Mouse (Mus musculus) splenic B cell, adult 2 months (primary cell): Measurements from ENCODE around the gene Sema7a.

Experiments
- DNase-seq: peaks from one replicate; pipeline ENCODE4 v3.0.0-alpha.2; 2011; ENCODE audit warnings: low read depth, low spot score
- H3K27me3 ChIP-seq: 2 replicates; pipeline ENCODE4 v1.6.1; 2012; ENCODE audit warnings: mild to moderate bottlenecking, low read length, moderate library complexity, mixed read lengths; ENCODE audit not compliant: control insufficient read depth, poor library complexity, insufficient read depth, severe bottlenecking
- H3K36me3 ChIP-seq: 2 replicates; pipeline ENCODE4 v1.6.1; 2012; ENCODE audit warnings: mild to moderate bottlenecking, low read length, moderate library complexity, mixed read lengths; ENCODE audit not compliant: control insufficient read depth, poor library complexity, insufficient read depth, severe bottlenecking

Gene Sema7a

DNA sequence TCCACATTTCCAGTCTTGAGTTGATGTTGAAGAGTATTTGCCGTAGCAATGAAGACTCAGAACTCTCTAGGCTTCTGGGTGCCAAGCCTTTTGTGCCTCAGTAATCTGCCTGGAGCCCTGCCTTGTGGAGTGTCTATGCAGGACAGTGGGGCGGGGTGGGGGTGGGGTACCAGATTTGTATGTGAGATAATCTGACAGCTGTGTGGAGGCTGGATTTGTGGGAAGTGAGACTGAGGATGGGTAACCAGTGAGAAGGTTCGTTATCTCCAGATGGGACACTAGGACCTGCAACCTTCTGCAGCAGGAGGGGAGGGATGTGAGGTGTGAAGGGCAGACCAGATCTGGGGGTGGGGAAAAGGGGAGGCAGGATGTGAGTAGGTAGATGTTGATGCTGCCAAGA lies 7.7 kb upstream of the Sema7a start:
- Histone ChIP-seq H3K36me3 (no peaks in the 10 kb centered on the region; the same call in 1 of the 2 replicates), H3K27me3 (no peaks in the 10 kb centered on the region)
- no peak for DNase-seq

DNA sequence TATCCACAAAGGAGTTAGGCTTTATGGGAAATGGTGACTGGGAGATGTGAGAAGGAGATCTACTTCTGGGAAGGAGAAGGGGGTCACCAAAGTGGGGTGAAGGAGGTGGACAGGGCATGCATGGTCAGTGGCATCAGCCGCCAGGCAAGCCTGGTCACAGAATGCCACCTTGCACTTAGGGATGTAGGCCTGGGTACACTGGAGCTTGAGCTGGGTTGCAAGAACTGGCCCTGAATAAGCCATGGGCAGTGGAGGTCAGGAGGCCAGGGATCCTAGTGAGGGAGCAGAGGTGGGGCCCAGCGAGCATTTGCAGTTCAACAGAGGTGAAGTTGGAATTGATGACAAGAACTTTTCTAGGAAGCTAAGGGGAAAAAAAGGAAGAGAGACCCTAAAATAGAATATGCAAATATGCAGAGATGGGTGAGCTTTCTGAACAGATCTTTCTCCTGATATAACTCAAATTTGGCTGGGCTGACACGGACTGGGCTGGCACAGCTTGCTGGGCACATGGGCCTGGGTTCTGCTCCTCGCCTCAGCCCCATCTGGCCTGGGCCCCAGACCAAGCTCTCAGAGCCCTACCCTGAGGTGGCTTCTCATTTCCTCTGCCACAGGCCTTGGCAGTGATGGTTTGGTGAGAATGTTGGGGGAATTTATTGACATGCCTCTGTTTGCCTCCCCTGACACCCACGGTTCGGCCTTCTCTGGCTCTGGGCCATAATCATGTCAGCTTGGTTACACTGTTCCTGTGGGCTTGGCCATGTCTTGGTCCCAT lies 6.9 kb upstream of the Sema7a start:
- no peaks in the 10 kb centered on the region; the same call in none of the 2 replicates for H3K36me3 ChIP-seq
- DNase-seq: no peak

DNA sequence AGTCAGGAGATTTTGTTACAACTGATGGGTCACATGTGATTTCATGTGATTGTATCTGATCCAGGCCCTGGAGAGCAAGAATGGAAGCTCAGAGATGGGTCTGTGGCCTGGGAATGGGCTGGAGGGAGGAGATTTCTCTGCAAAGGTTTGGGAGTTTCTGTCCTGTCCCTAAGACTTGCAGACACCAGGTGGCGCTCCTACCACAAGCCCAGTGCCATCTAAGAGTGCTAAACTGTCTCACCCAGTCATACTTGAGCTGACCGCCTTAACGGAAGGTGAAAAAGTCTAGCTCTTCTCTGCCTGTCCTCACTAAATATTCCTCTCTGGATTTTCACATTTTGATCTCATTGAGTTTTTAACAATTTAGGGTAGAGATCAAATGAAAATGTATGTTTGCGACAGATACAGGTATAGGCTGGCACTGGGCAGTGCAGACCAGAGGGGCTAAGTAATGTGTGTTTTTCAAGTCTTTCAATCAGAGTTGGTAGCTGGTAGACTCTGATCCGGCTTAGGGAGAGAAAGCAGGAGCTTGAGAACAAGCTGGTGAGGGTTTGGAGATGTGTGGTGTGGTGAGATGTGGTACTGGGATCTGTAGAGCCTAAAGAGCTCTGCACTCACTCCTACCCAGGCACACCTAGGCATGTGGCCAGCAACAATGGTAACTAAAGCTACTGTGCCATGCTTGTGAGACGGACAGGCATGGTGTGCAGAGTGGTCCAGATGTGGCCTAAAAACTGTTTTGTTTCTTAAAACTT lies 4.1 kb upstream of the Sema7a start:
- H3K36me3 ChIP-seq: no peaks in the 10 kb centered on the region; the same call in 1 of the 2 replicates
- DNase-seq: peak; percentile 93

More for the DNA sequence above, 6.9 kb upstream of the Sema7a start:
- H3K27me3 ChIP-seq: no peaks in the 10 kb centered on the region

DNA sequence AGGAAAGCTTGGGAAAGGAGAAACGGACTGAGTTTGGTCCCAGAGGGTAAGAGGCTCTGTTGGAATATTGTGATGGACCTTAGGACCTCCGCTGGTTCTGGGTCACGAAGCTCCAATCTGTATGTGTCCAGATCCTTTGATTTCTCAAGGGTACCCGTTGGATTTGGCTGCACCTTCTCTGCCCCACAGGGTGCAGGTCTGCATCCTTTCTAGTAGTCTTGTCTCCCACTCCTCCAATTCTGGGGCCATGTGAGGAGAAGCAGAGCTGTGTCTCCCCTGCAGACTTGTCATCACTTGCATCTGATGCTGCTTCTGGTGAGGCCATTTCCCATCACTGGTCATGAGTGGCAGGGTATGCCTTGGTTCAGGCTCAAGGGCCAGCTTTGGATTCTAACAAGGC lies 2.7 kb upstream of the Sema7a start:
- Histone ChIP-seq H3K36me3 (no peaks in the 10 kb centered on the region; the same call in 1 of the 2 replicates), H3K27me3 (no peaks in the 10 kb centered on the region)
- no peak for DNase-seq

More for the DNA sequence above, 4.1 kb upstream of the Sema7a start:
- H3K27me3 ChIP-seq: no peaks in the 10 kb centered on the region

DNA sequence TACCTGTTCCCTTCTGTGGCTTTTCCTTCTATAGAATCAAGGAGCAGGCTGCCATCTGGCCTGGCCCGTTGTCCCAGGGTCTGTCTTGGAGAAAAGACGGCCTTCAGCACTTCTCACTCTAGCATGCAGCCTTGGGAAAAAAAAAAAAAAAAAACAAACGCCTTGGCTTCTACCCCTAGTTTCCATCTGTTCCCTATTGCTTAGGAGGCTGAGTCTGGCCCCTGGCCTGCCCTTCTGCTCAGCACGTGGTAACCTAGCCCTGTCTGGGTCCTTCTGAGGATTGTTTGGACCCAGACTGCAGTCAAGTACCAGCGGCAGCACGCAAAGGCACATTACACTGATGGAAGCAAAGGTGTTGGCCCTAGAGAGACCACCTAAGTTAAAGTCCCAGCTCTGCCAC lies 2.3 kb upstream of the Sema7a start:
- Histone ChIP-seq H3K27me3 (no peaks in the 10 kb centered on the region), H3K36me3 (no peaks in the 10 kb centered on the region; the same call in 1 of the 2 replicates)
- no peak for DNase-seq

DNA sequence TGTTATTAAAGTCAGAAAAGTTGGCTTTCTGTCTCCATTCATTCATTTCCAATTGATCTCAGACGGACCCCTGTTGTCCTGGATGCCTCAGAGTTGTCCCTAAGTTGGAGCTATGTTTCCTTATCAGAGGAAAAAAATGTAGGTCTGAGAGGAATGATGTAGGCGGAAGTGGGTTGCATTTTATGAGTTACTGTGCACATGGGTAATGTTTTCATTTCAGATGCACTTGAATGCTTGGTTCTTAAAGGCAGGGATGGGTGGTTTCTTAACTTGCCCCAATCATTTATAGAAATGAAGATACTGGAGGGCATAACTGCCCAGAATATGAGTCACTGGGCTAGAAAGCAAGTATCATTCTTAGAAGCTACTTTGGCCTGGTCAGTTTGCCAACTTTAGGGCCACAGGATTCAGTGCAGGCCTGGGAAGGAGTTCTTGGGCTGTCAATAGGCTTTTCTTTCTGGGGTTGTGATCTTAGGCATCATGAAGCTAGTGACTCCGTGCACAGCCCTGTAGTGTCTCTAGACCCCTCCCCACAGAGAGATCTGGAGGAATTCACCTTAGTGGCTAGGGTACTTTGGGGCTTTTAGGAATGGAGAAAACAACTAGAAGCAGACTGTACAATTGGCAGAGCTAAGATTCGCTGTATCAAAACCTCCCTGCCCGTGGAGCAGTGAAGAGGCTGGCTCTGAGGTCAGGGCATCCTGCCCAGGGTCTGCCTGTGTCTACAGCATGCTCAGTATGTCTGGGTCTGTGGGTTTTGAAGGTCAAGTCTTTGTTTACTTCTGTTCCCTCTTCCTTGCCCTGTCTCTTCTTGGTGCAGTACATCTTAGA lies 1.5 kb upstream of the Sema7a start:
- Histone ChIP-seq H3K36me3 (no peaks in the 10 kb centered on the region; the same call in 1 of the 2 replicates), H3K27me3 (no peaks in the 10 kb centered on the region)
- DNase-seq: no peak

DNA sequence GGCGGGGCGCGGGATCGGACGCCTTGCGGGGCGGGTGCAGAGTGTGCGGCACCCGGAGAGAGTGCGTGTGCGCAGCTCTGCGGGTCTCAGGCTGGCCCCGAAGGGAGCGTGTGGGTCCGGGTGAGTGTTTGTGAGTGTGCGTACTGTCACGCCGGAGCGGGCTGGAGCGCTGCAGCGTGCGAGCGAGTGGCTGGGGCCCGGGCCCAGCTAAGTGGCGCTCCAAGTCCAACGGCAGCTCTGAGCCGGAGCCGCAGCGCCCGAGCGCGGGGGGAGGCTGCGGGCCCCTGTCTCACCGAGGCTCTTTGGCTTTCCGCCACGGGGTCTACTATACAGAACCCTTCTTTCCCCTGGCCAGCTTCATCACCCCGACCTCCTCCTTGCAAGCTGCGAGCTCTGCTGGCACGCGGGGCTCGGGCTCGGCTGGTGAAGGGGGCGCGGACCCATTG lies 460 bp downstream of the Sema7a start:
- no peaks in the 10 kb centered on the region; the same call in 1 of the 2 replicates for H3K36me3 ChIP-seq
- DNase-seq: no peak

DNA sequence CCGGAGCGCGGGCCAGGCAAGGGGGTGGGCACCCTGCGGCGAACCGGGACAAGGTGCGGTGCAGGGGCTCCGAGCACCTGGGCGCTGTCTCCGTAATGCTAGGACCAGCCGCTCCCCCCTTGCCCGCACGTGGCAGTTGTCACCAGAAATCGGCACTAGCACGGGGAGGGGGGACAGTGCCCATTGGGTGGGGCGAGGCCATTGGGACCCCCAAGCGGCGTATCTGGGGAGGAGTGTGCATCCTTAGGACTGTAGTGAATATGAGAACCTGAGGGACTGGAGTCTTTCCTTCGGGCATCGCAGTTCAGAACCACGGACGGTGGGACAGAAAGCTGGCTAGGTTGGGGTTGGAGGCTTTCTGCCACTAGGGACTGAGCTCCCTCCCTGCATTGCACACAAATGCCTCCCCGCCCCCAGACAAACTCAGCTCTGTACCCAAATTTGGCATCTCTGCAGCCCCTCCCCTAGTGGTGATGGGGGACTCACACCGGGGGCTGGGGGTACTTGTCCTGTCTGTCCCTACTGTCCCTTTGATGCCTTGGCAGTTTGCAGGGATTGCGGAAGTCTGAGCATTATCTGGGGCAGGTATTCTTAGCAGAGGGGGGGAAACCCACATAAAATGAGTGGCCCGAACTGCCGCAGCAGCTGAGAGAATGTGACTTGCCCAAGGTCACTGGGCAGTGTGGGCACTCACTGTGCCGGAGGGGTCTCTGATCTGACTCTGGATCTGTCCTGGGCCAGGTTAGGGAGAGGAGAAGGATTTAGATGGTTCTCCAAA lies 1.1 kb downstream of the Sema7a start:
- no peaks in the 10 kb centered on the region for H3K27me3 ChIP-seq
- no peaks in the 10 kb centered on the region; the same call in 1 of the 2 replicates for H3K36me3 ChIP-seq
- DNase-seq: peak; percentile 36

More for the DNA sequence above, 460 bp downstream of the Sema7a start:
- H3K27me3 ChIP-seq: no peaks in the 10 kb centered on the region

DNA sequence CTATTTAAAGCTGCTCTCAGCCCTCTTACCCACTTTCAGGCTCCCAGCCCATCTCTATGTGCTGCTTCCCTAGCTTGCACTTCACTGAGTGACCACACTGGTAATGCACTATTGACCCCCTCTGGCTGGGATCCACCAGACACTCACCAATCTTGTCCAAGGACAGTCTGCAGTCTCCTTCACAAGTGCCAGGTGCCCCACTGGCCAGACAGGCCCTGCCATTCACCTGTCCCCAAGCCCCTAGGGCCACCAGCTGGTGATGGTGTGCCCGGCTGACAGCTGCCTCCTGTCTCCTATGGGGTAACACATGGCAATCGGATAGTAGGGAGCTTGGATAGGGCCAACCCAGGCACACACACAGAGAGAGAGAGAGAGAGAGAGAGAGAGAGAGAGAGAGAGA lies 2.1 kb downstream of the Sema7a start:
- no peaks in the 10 kb centered on the region for H3K27me3 ChIP-seq
- DNase-seq: no peak
- no peaks in the 10 kb centered on the region; the same call in 1 of the 2 replicates for H3K36me3 ChIP-seq

DNA sequence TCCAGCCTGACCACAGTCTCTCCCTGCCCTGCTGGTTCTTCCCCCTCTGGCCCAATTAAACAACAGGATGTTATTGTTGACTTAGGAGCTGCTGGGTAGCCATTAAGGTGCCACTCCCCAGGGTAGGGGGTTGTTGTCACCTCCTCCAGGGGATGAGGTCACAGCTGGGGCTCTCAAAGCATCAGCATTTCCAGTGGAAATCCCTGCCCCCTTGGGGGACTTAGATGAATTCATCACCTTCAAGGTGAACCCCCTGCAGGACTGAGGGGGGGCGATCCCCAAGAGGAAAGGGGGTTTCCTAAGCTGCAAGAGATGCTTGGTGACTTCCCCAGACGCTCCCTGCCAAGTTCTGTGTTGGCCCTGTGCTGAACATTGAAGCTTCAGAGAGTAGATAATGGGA lies 3.2 kb downstream of the Sema7a start:
- DNase-seq: peak; percentile 81
- no peaks in the 10 kb centered on the region for H3K27me3 ChIP-seq
- H3K36me3 ChIP-seq: no peaks in the 10 kb centered on the region

DNA sequence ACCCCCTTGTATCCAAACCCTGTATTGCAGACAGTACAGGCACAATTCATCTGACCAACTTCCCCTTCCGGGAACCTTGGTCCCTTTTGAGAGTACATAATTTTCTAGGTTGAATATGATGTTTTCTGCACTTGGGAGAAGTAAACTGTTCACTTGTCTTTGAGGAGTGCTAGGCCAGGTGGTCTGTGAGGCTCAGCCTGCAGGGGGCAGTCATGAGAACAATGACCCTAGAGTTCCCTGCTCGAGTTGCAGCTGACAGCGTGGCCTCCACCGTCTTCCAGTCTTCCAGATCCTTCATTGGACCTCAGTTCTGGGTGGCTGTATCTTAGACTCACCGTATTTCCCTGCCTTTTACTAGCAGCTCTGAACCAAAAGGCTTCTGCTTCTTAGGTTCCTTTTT lies 4.7 kb downstream of the Sema7a start:
- Histone ChIP-seq H3K27me3 (no peaks in the 10 kb centered on the region), H3K36me3 (no peaks in the 10 kb centered on the region)
- peak; percentile 82 for DNase-seq

DNA sequence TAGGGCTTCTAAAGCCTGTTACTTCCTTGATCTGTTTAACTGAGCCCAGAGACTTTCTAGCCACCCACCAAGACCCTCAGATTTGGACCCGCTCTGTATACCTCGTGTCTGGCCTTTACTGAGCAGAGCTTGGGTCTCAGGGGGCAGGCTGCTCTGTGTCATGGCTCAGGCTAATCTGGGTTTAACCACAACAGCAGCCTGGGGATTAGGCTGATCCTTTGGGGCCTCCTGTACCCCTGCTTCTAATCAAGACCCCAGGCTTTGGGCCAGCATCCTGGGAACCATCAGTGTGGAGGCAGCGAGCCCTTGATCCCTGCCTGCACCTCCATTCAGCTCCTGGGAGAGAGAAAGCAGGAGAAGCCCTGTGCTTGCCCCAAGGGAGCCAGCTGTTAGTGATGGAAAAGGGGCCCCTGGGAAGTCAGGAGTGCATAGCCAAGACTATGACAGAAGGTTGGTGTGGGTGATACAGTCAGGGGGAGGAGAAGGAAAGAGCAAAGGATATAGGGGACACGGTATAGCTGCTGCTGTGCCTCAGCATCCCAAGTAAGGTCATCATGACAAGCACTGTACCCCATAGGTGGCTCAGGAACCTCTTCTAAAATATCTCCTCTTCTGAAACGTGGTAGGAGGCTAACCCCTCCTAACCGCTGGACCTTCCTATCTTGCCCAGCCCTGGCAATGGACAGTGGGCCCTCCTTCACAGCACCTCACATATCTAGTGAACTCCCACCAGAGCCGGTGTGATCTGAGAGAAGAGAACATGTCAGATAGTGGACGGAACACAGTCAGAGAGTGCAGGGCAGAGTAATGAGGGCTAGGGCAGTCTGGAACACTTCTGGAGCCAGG lies 6.1 kb downstream of the Sema7a start:
- Histone ChIP-seq H3K36me3 (no peaks in the 10 kb centered on the region), H3K27me3 (no peaks in the 10 kb centered on the region)
- DNase-seq: no peak

DNA sequence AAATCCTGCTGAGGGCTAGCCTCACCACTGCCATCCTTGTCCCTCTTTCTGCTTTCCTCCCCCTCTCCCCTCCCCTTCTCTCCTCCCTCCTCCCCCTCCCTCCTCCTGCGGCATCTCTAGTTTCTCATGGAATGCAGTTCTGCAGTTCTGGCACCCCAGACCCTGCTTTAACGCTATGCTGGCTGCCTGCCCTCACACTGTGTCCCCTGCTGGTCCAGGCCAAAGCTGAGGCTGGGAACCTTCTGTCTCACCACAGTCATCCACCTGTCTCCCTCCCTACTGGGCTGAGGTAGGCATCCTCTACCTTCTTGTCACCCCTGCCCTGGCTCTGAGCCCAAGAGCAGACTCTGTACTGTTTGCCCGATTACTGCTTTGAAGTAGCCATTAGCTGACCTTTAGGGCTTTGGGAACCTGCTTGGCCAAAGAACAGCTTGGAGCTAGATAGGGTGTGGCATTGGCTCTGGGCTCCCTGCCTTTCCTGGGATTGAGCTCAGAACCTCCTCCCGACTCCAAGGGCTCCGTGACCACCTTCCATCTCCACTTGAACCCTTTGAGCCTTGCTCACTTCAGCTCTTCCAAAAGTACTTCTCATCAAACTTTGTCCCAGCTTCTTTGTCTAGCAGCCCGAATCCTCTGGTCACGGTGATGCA lies 7.6 kb downstream of the Sema7a start:
- DNase-seq: no peak
- H3K36me3 ChIP-seq: no peaks in the 10 kb centered on the region
- H3K27me3 ChIP-seq: no peaks in the 10 kb centered on the region
